Mouse (Mus musculus): ENCODE measurements around the gene Wdr93.

DNA sequence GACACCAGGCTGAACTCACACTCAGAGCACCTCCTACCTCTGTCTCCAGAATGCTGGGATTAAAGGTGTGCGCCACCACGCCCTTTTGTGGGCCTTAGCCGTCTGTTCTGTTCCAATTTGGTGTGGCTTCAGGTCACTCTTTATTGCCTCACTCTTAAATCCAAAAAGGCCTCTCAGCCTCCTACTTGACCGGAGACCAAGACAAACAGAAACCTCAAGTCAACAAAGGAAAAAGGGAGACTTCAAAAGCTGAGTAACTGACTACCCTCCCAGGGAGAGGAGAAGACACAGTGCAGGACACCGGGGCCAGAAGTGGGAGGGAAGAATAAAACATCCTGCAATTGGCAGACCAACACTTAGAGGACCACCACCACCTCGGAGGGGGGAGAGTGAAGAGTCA is 88.2 kb downstream of the Wdr93 start:
- no peak for TF ChIP-seq CTCF (IDR thresholded peaks at IDR 0.05; ENCODE audit: insufficient read depth, low read length)
- no peak for TF ChIP-seq POLR2A (IDR thresholded peaks at IDR 0.05; ENCODE audit: borderline replicate concordance, extremely low read depth, low read depth, low read length)

Data from lung, adult 2 months (tissue).